Mouse (Mus musculus) embryonic facial prominence, embryonic 11.5 days (tissue): ENCODE results near the gene Adam19. TPM values are rescaled to one million over a fixed set of nuclear protein-coding genes. Genes with fewer than 3 reads are reported as not detected.

ENCODE experiments used
- ATAC-seq: fragments of 200-750 bp; cut with Nextera tagmentation; replicated peaks from 2 replicates; pipeline ENCODE4 v1.8.0; 2017; ENCODE audit warnings: low read depth; ENCODE audit not compliant: insufficient number of reproducible peaks, low FRiP score, low TSS enrichment
- DNase-seq: peaks from one replicate; pipeline ENCODE4 v3.0.0-alpha.2; 2015; ENCODE audit warnings: low spot score
- H3K27ac ChIP-seq: fragments of 300-500 bp; sonication (generic); replicated peaks from 2 replicates; pipeline ENCODE4 v1.5.1; 2014; ENCODE audit warnings: mild to moderate bottlenecking, low read depth, low read length, control low read depth
- H3K27me3 ChIP-seq: fragments of 300-500 bp; sonication (generic); 2 replicates; pipeline ENCODE4 v1.6.1; 2014; ENCODE audit warnings: mild to moderate bottlenecking, low read length, moderate library complexity, mixed read lengths; ENCODE audit not compliant: control insufficient read depth, insufficient read depth
- H3K36me3 ChIP-seq: fragments of 300-500 bp; sonication (generic); replicated peaks from 2 replicates; pipeline ENCODE4 v1.6.1; 2014; ENCODE audit warnings: low read depth, mild to moderate bottlenecking, low read length, moderate library complexity, mixed read lengths; ENCODE audit not compliant: control insufficient read depth, insufficient read depth
- H3K4me1 ChIP-seq: fragments of 300-500 bp; sonication (generic); 2 replicates; pipeline ENCODE4 v1.6.1; 2014; ENCODE audit warnings: low read length, mixed read lengths; ENCODE audit not compliant: control insufficient read depth, insufficient read depth
- H3K4me2 ChIP-seq: fragments of 300-500 bp; sonication (generic); 2 replicates; pipeline ENCODE4 v1.6.1; 2014; ENCODE audit warnings: low read depth, mild to moderate bottlenecking, control low read depth, low read length, moderate library complexity
- H3K4me3 ChIP-seq: fragments of 300-500 bp; sonication (generic); 2 replicates; pipeline ENCODE4 v1.5.1; 2014; ENCODE audit warnings: low read depth, low read length, control low read depth
- H3K9ac ChIP-seq: fragments of 300-500 bp; sonication (generic); replicated peaks from 2 replicates; pipeline ENCODE4 v1.6.1; 2014; ENCODE audit warnings: mild to moderate bottlenecking, control low read depth, low read length
- H3K9me3 ChIP-seq: fragments of 300-500 bp; sonication (generic); replicated peaks from 2 replicates; pipeline ENCODE4 v1.6.1; 2016; ENCODE audit warnings: mild to moderate bottlenecking, low read length, inconsistent platforms, mixed read lengths; ENCODE audit not compliant: control insufficient read depth
- WGBS: fragments of 180-500 bp; shearing (Covaris S2); extraction: QIAGEN DNeasy Blood & Tissue Kit; methylation state at CpG from one replicate; pipeline ENCODE4 v1.1.7; 2014; 5-methylcytosine and 5-hydroxymethylcytosine counted together
- polyA plus RNA-seq: library from polyadenylated mRNA; unstranded; fragments of >200 nt; fragmentation: Nextera tagmentation; extraction: Ambion mirVana; gene quantifications from 2 replicates; pipeline ENCODE4 v1.2.1, GENCODE M21; 2014

Adam19 gene
- polyA plus RNA-seq, 1 experiment from 2014 or later, result 9.4 TPM

- ATAC-seq, result no peak
- H3K36me3 ChIP-seq, result no peaks in the 10 kb centered on the region
- peak; percentile 15 for DNase-seq
- no peak overlapping the region for H3K4me3 ChIP-seq
- H3K9ac ChIP-seq, result no peak overlapping the region
- H3K27me3 ChIP-seq, result no peaks in the 10 kb centered on the region
- H3K9me3 ChIP-seq, result no peaks in the 10 kb centered on the region
- H3K4me1 ChIP-seq, result no peaks in the 10 kb centered on the region
- 34% methylated on average over 2 of the region's 2 CpGs for WGBS
- no peak overlapping the region for H3K4me2 ChIP-seq
- H3K27ac ChIP-seq, result no peak overlapping the region
Observed at GRCm38 (mm10) chr11:46029485-46029884, 26.3 kb upstream of the Adam19 start.

- 72% methylated on average over 2 of the region's 2 CpGs for WGBS
- Histone ChIP-seq H3K27me3 (no peaks in the 10 kb centered on the region), H3K27ac (no peak overlapping the region), H3K4me3 (no peak overlapping the region), H3K4me2 (no peak overlapping the region), H3K36me3 (no peaks in the 10 kb centered on the region), H3K9me3 (no peaks in the 10 kb centered on the region), H3K9ac (no peak overlapping the region), H3K4me1 (no peaks in the 10 kb centered on the region)
- ATAC-seq (no peak), DNase-seq (no peak)
Observed at GRCm38 (mm10) chr11:46030026-46030425, 25.8 kb upstream of the Adam19 start.

- ATAC-seq (no peak), DNase-seq (no peak)
- no peak overlapping the region for H3K4me2 ChIP-seq
- H3K9ac ChIP-seq, result no peak overlapping the region
- 63% methylated on average over 3 of the region's 3 CpGs for WGBS
- no peak overlapping the region for H3K27ac ChIP-seq
- no peaks in the 10 kb centered on the region for H3K4me1 ChIP-seq
- H3K27me3 ChIP-seq, result no peaks in the 10 kb centered on the region
- no peaks in the 10 kb centered on the region for H3K9me3 ChIP-seq
- H3K4me3 ChIP-seq, result no peak overlapping the region
- no peaks in the 10 kb centered on the region for H3K36me3 ChIP-seq
Observed at GRCm38 (mm10) chr11:46031470-46031869, 24.3 kb upstream of the Adam19 start.

- H3K9ac ChIP-seq, result no peak overlapping the region
- no peaks in the 10 kb centered on the region for H3K36me3 ChIP-seq
- no peak for ATAC-seq
- H3K4me2 ChIP-seq, result no peak overlapping the region
- H3K27ac ChIP-seq, result no peak overlapping the region
- 91% methylated on average over 7 of the region's 7 CpGs for WGBS
- no peak overlapping the region for H3K4me3 ChIP-seq
- no peaks in the 10 kb centered on the region for H3K27me3 ChIP-seq
- no peaks in the 10 kb centered on the region for H3K9me3 ChIP-seq
- DNase-seq, result no peak
- H3K4me1 ChIP-seq, result no peaks in the 10 kb centered on the region
Observed at GRCm38 (mm10) chr11:46032956-46033355, 22.8 kb upstream of the Adam19 start.

- no peak for ATAC-seq
Observed at GRCm38 (mm10) chr11:46036374-46036773, 19.4 kb upstream of the Adam19 start.

GRCm38 (mm10) chr11:46038901-46039300 is 16.9 kb upstream of the Adam19 start:
- Histone ChIP-seq H3K4me3 (no peak overlapping the region), H3K27me3 (no peaks in the 10 kb centered on the region), H3K9ac (no peak overlapping the region), H3K4me1 (no peaks in the 10 kb centered on the region), H3K27ac (no peak overlapping the region), H3K9me3 (no peaks in the 10 kb centered on the region), H3K4me2 (no peak overlapping the region), H3K36me3 (no peaks in the 10 kb centered on the region)
- 72% methylated on average over 15 of the region's 15 CpGs for WGBS
- no peak for DNase-seq
- no peak for ATAC-seq

More at GRCm38 (mm10) chr11:46036374-46036773, 19.4 kb upstream of the Adam19 start:
- H3K9ac ChIP-seq, result no peak overlapping the region
- DNase-seq, result no peak
- no peaks in the 10 kb centered on the region for H3K27me3 ChIP-seq
- no peak overlapping the region for H3K4me2 ChIP-seq
- no peaks in the 10 kb centered on the region for H3K4me1 ChIP-seq
- no peak overlapping the region for H3K4me3 ChIP-seq
- 95% methylated on average over 10 of the region's 10 CpGs for WGBS
- H3K27ac ChIP-seq, result no peak overlapping the region
- H3K9me3 ChIP-seq, result no peaks in the 10 kb centered on the region
- H3K36me3 ChIP-seq, result no peaks in the 10 kb centered on the region

- H3K27me3 ChIP-seq, result no peaks in the 10 kb centered on the region
- H3K4me1 ChIP-seq, result no peaks in the 10 kb centered on the region
- no peaks in the 10 kb centered on the region for H3K36me3 ChIP-seq
- no peak overlapping the region for H3K9ac ChIP-seq
- no peak overlapping the region for H3K4me2 ChIP-seq
- ATAC-seq, result no peak
- DNase-seq, result no peak
- no peak overlapping the region for H3K4me3 ChIP-seq
- no peaks in the 10 kb centered on the region for H3K9me3 ChIP-seq
- 51% methylated on average over 11 of the region's 11 CpGs for whole genome bisulfite sequencing
- H3K27ac ChIP-seq, result no peak overlapping the region
Observed at GRCm38 (mm10) chr11:46039335-46039734, 16.5 kb upstream of the Adam19 start.

GRCm38 (mm10) chr11:46040841-46041556 is 14.8 kb upstream of the Adam19 start:
- Histone ChIP-seq H3K27ac (no peak overlapping the region), H3K9ac (no peak overlapping the region), H3K4me1 (no peaks in the 10 kb centered on the region), H3K4me3 (no peak overlapping the region), H3K9me3 (no peaks in the 10 kb centered on the region), H3K36me3 (no peaks in the 10 kb centered on the region), H3K4me2 (no peak overlapping the region), H3K27me3 (no peaks in the 10 kb centered on the region)
- ATAC-seq (no peak), DNase-seq (no peak)
- WGBS, result 78% methylated on average over 9 of the region's 9 CpGs
